Mouse (Mus musculus): ENCODE measurements around the gene Dmbx1. TPM values are rescaled to one million over a fixed set of nuclear protein-coding genes. Genes with fewer than 3 reads are reported as not detected.

Gene Dmbx1
- polyA plus RNA-seq, 1 experiment from 2014 or later = not detected

DNA sequence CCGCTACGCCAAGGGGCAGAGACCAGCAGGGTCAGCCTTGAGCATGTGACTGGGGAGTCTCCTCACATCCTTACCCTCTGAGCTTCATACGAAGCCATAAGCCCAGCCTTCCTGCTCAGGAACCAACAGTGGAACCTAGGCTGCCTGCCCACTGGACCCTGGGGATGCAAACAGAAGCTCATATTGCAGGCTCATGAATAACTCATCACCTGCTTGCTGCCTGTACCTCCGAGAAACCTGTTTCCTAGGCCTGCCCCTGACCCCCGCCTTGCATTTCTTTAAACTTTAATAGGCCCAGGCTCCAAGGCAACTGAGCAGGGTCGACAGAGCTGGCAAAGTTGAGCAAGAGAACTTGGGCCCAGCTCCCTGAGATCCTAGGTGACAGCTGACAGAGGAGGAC, 55.7 kb downstream of the Dmbx1 start, which contains the start of gene Kncn:
Gene Kncn, plus strand, starts transcription at position 379 of the 400 bp plus-strand sequence.
- 63% methylated on average over 6 of the region's 6 CpGs for WGBS
- Histone ChIP-seq H3K27ac (ENCODE audit: low read length) (no peak within 1 kb of the TSS), H3K27me3 (replicated peaks; ENCODE audit: control insufficient read depth, insufficient read depth, low read length) (no peaks in the 10 kb centered on the region), H3K4me3 (ENCODE audit: low read length) (no peak within 1 kb of the TSS), H3K4me2 (ENCODE audit: low read depth, low read length) (no peak within 1 kb of the TSS), H3K9me3 (ENCODE audit: control insufficient read depth, low read length) (no peaks in the 10 kb centered on the region), H3K4me1 (ENCODE audit: control insufficient read depth, insufficient read depth, low read length) (no peaks in the 10 kb centered on the region), H3K36me3 (ENCODE audit: control insufficient read depth, insufficient read depth, low read length) (no peaks in the 10 kb centered on the region), H3K9ac (ENCODE audit: low read depth, low read length) (no peak within 1 kb of the TSS)
- no peak for ATAC-seq

DNA sequence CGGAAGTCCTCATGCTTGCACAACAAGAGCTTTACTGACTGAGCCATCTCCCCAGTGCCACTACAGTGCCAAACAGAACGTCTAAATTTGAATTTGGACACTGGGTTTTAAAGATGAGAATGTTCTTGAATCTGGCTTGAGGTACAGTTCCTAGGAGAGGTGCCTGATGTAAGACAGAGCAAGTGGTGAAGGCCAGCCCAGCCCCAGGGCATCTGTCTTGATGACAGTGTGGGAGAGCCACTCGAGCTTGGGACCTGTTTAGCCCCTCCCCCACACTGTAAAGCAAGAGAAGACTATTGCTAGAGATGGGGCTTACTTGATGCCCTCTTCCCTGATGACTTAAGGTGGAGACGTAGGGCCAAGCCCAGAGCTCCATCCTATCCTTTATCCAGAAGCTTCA, 57.5 kb downstream of the Dmbx1 start:
- WGBS = 53% methylated on average over 4 of the region's 4 CpGs

DNA sequence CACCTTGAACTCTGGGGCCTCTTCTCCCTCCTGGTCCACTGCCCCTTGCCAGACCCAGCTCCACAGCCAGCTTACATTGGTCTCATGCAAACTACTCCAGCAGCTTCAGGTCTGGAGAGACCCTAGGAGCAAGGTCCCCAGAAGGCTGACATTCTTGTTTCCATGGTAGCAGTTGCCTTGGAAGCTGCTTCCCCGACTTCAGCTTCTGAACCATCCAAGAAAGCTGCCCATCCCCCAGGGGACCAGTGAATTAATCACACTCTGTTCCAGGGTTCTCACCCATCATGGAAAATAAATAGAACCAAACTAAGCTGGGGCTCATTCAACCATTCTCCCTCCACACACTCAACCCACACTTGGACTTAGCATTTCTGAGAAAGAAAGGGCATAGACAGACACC, 58.5 kb downstream of the Dmbx1 start:
- H3K4me3 ChIP-seq (ENCODE audit: low read length) = no peak overlapping the region
- no peak overlapping the region for H3K4me2 ChIP-seq (ENCODE audit: low read depth, low read length)
- no peak overlapping the region for H3K27ac ChIP-seq (ENCODE audit: low read length)
- WGBS = 16% methylated on average over 1 of the region's 1 CpGs
- H3K4me1 ChIP-seq (ENCODE audit: control insufficient read depth, insufficient read depth, low read length) = no peaks in the 10 kb centered on the region
- no peak overlapping the region for H3K9ac ChIP-seq (ENCODE audit: low read depth, low read length)
- ATAC-seq = no peak
- no peaks in the 10 kb centered on the region for H3K36me3 ChIP-seq (ENCODE audit: control insufficient read depth, insufficient read depth, low read length)
- H3K27me3 ChIP-seq (replicated peaks; ENCODE audit: control insufficient read depth, insufficient read depth, low read length) = no peaks in the 10 kb centered on the region
- H3K9me3 ChIP-seq (ENCODE audit: control insufficient read depth, low read length) = no peaks in the 10 kb centered on the region

More for the DNA sequence above, 57.5 kb downstream of the Dmbx1 start:
- Histone ChIP-seq H3K9me3 (ENCODE audit: control insufficient read depth, low read length) (no peaks in the 10 kb centered on the region), H3K9ac (ENCODE audit: low read depth, low read length) (no peak overlapping the region), H3K4me3 (ENCODE audit: low read length) (no peak overlapping the region), H3K27me3 (replicated peaks; ENCODE audit: control insufficient read depth, insufficient read depth, low read length) (no peaks in the 10 kb centered on the region), H3K4me1 (ENCODE audit: control insufficient read depth, insufficient read depth, low read length) (no peaks in the 10 kb centered on the region), H3K27ac (ENCODE audit: low read length) (no peak overlapping the region), H3K36me3 (ENCODE audit: control insufficient read depth, insufficient read depth, low read length) (no peaks in the 10 kb centered on the region), H3K4me2 (ENCODE audit: low read depth, low read length) (no peak overlapping the region)
- no peak for ATAC-seq

DNA sequence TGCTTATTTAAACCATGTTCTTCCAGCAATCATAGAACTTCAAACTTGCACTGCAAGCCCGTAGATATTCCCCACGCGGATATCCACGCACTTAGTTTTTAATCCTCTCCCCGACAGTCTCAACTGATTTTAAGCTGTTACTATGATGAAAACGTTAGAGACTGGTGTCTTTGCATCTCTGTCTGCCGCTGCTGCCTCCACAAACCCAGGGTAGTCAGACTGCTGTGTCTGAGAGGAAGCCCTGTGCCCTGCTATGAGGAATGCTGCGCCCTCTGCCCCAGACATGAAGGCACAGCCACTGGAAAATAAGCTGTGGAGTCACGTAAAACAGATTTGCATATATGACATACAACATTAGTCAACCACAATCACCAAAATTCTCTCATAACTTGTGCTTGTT, 60.9 kb downstream of the Dmbx1 start:
- ATAC-seq = no peak
- Histone ChIP-seq H3K9me3 (ENCODE audit: control insufficient read depth, low read length) (no peaks in the 10 kb centered on the region), H3K36me3 (ENCODE audit: control insufficient read depth, insufficient read depth, low read length) (peaks cover 7% of the 10 kb centered on the region; the same call in 1 of the 2 replicates), H3K4me1 (ENCODE audit: control insufficient read depth, insufficient read depth, low read length) (no peaks in the 10 kb centered on the region), H3K27ac (ENCODE audit: low read length) (no peak overlapping the region), H3K4me2 (ENCODE audit: low read depth, low read length) (no peak overlapping the region), H3K27me3 (replicated peaks; ENCODE audit: control insufficient read depth, insufficient read depth, low read length) (no peaks in the 10 kb centered on the region), H3K4me3 (ENCODE audit: low read length) (no peak overlapping the region), H3K9ac (ENCODE audit: low read depth, low read length) (no peak overlapping the region)
- WGBS = 49% methylated on average over 9 of the region's 9 CpGs

DNA sequence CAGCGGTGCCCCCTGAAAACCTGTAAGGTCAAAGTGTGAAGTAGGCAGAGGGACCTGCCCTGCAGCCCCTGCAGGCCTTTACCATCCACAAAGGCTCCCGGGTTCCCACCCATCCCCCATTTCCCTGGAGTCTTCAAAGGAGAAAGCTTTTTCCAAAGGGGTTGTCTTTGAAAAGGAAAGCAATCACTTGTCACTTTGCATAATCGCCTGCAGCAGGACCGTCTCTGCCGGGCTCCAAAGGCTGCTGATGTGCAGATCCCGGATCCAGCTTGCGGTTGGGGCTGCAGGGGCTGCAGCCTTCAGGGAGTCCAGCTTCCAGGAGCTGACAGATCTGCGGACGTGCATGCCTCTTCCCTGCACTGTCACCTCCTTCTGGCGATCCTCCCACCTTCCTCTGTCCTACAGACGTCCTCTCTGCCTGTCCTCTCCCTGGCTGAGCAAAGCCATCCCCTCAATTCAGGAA, 61.5 kb downstream of the Dmbx1 start:
- H3K27me3 ChIP-seq (replicated peaks; ENCODE audit: control insufficient read depth, insufficient read depth, low read length) = no peaks in the 10 kb centered on the region
- peaks cover 7% of the 10 kb centered on the region; the same call in 1 of the 2 replicates for H3K36me3 ChIP-seq (ENCODE audit: control insufficient read depth, insufficient read depth, low read length)
- no peak overlapping the region for H3K4me3 ChIP-seq (ENCODE audit: low read length)
- no peak overlapping the region for H3K27ac ChIP-seq (ENCODE audit: low read length)
- no peaks in the 10 kb centered on the region for H3K4me1 ChIP-seq (ENCODE audit: control insufficient read depth, insufficient read depth, low read length)
- 17% methylated on average over 11 of the region's 11 CpGs for WGBS
- no peak overlapping the region for H3K4me2 ChIP-seq (ENCODE audit: low read depth, low read length)
- no peak for ATAC-seq
- no peak overlapping the region; the same call in 1 of the 2 replicates for H3K9ac ChIP-seq (ENCODE audit: low read depth, low read length)
- H3K9me3 ChIP-seq (ENCODE audit: control insufficient read depth, low read length) = no peaks in the 10 kb centered on the region

DNA sequence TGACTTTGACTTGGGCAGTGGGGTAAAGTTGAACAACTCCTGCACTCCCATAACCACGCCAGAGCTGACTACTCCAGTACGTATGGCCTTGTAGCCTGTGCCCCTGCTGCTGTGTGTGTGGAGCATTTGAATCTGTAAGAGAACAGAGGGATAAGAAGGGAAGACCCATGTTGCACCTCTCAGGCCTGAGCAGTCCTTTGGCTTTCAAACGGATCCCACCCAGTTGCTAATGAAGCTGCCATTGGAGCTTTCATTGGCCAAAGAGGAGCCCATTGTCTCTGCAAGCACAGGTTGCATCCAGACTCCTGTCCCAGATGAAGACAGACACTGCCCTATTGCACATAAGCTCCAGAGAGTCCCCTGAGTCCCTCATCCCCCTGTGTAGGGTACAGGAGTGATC, 66.5 kb downstream of the Dmbx1 start:
- Histone ChIP-seq H3K4me1 (ENCODE audit: control insufficient read depth, insufficient read depth, low read length) (no peaks in the 10 kb centered on the region), H3K36me3 (ENCODE audit: control insufficient read depth, insufficient read depth, low read length) (peaks cover 10% of the 10 kb centered on the region; the same call in 1 of the 2 replicates)
- 83% methylated on average over 3 of the region's 3 CpGs for WGBS

DNA sequence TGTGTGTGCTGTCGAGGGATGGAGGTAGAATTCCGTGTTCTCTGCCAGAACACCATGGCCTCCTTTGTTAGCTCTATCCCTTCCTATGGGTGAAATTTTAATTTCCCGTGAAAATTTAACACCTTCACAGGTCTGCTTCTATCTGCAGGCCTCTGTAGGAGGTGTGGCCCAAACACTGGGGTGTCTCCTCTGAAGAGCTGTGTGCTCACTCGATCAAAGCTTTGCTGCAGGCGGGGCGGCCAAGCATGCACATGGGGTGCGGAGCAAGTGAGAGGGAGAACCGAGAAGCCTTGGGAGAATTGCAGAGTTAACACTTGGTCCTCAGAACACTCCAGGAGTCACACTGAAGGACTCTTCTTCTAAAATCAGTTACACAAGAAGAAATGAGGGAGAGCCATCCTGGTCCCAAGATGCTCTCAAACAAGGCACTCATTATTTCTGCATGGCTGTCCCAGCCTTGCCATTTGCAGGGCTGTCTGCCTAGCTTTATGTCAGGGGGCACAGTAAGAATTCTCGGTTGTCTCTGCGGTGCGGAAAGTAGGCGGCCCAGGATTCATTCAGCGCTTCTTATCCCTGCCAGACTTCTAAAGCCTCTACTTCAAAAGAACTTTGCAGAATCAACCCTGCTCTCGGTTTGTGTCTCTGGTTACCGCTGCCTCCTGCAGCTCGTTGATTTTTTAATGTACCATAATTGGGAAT, 70.1 kb downstream of the Dmbx1 start:
- H3K9ac ChIP-seq (ENCODE audit: low read depth, low read length) = no peak overlapping the region
- 46% methylated on average over 16 of the region's 16 CpGs for WGBS
- H3K4me1 ChIP-seq (ENCODE audit: control insufficient read depth, insufficient read depth, low read length) = no peaks in the 10 kb centered on the region
- H3K36me3 ChIP-seq (ENCODE audit: control insufficient read depth, insufficient read depth, low read length) = 0 out of 2 replicates have a peak, but pooled peaks cover 3% of the 10 kb centered on the region
- no peak overlapping the region for H3K4me3 ChIP-seq (ENCODE audit: low read length)
- H3K4me2 ChIP-seq (ENCODE audit: low read depth, low read length) = no peak overlapping the region
- H3K27me3 ChIP-seq (replicated peaks; ENCODE audit: control insufficient read depth, insufficient read depth, low read length) = no peaks in the 10 kb centered on the region
- no peak for ATAC-seq
- no peak overlapping the region for H3K27ac ChIP-seq (ENCODE audit: low read length)
- no peaks in the 10 kb centered on the region for H3K9me3 ChIP-seq (ENCODE audit: control insufficient read depth, low read length)

More for the DNA sequence above, 66.5 kb downstream of the Dmbx1 start:
- Histone ChIP-seq H3K27me3 (replicated peaks; ENCODE audit: control insufficient read depth, insufficient read depth, low read length) (no peaks in the 10 kb centered on the region), H3K27ac (ENCODE audit: low read length) (no peak overlapping the region), H3K4me2 (ENCODE audit: low read depth, low read length) (no peak overlapping the region), H3K4me3 (ENCODE audit: low read length) (no peak overlapping the region), H3K9ac (ENCODE audit: low read depth, low read length) (no peak overlapping the region), H3K9me3 (ENCODE audit: control insufficient read depth, low read length) (no peaks in the 10 kb centered on the region)
- ATAC-seq = no peak

Other genes starting within 250 kb of the Dmbx1 start
- gene Efcab14, start 202.2 kb downstream of the Dmbx1 start, polyA plus RNA-seq (2015; fragmentation: Nextera tagmentation; extraction: Ambion mirVana) = 32.9 and 33.3 TPM in 2 replicates
- gene Tex38, start 158.9 kb downstream of the Dmbx1 start, polyA plus RNA-seq (2015; fragmentation: Nextera tagmentation; extraction: Ambion mirVana) = 0.23 and 0.34 TPM in 2 replicates
- gene Atpaf1, start 155.1 kb downstream of the Dmbx1 start, polyA plus RNA-seq (2015; fragmentation: Nextera tagmentation; extraction: Ambion mirVana) = 47.5 and 52.8 TPM in 2 replicates
- gene Mob3c, start 111.8 kb downstream of the Dmbx1 start, polyA plus RNA-seq (2015; fragmentation: Nextera tagmentation; extraction: Ambion mirVana) = 15.7 and 18.2 TPM in 2 replicates
- 29.4 and 30.1 TPM in 2 replicates for gene Mknk1, start 100.7 kb downstream of the Dmbx1 start, polyA plus RNA-seq (2015; fragmentation: Nextera tagmentation; extraction: Ambion mirVana)
- gene Kncn, start 55.5 kb downstream of the Dmbx1 start, polyA plus RNA-seq (2015; fragmentation: Nextera tagmentation; extraction: Ambion mirVana) = not detected in 2 replicates
- not detected in 2 replicates for gene 6430628N08Rik, start 49.3 kb downstream of the Dmbx1 start, polyA plus RNA-seq (2015; fragmentation: Nextera tagmentation; extraction: Ambion mirVana)
- 83.7 and 108 TPM in 2 replicates for gene Faah, start 78.0 kb upstream of the Dmbx1 start, polyA plus RNA-seq (2015; fragmentation: Nextera tagmentation; extraction: Ambion mirVana)
- gene Nsun4, start 114.0 kb upstream of the Dmbx1 start, polyA plus RNA-seq (2015; fragmentation: Nextera tagmentation; extraction: Ambion mirVana) = 39.8 and 41.7 TPM in 2 replicates
- gene Uqcrh, start 135.1 kb upstream of the Dmbx1 start, polyA plus RNA-seq (2015; fragmentation: Nextera tagmentation; extraction: Ambion mirVana) = 745 and 751 TPM in 2 replicates
- gene Lrrc41, start 135.3 kb upstream of the Dmbx1 start, polyA plus RNA-seq (2015; fragmentation: Nextera tagmentation; extraction: Ambion mirVana) = 77.4 and 79.3 TPM in 2 replicates
- gene Rad54l, start 183.8 kb upstream of the Dmbx1 start, polyA plus RNA-seq (2015; fragmentation: Nextera tagmentation; extraction: Ambion mirVana) = 21.7 and 24.4 TPM in 2 replicates
- 35.2 and 39.9 TPM in 2 replicates for gene Pomgnt1, start 183.9 kb upstream of the Dmbx1 start, polyA plus RNA-seq (2015; fragmentation: Nextera tagmentation; extraction: Ambion mirVana)
- gene Lurap1, start 211.4 kb upstream of the Dmbx1 start, polyA plus RNA-seq (2015; fragmentation: Nextera tagmentation; extraction: Ambion mirVana) = 1.1 and 1.4 TPM in 2 replicates
- gene Tspan1, start 227.7 kb upstream of the Dmbx1 start, polyA plus RNA-seq (2015; fragmentation: Nextera tagmentation; extraction: Ambion mirVana) = 48.9 and 52.5 TPM in 2 replicates
- gene 1700042G07Rik, start 233.4 kb upstream of the Dmbx1 start, polyA plus RNA-seq (2015; fragmentation: Nextera tagmentation; extraction: Ambion mirVana) = not detected in 2 replicates
- not detected in 2 replicates for gene Gm49337, start 233.5 kb upstream of the Dmbx1 start, polyA plus RNA-seq (2015; fragmentation: Nextera tagmentation; extraction: Ambion mirVana)